Mouse (Mus musculus) neural tube, embryonic 14.5 days (tissue): ENCODE measurements around the gene Cacng5. TPM values are rescaled to one million over a fixed set of nuclear protein-coding genes. Genes with fewer than 3 reads are reported as not detected.

Experiments used
- ATAC-seq: fragments of 200-750 bp; cut with Nextera tagmentation; 2 replicates; pipeline ENCODE4 v1.8.0; 2017; ENCODE audit warnings: low read depth, mild to moderate bottlenecking, moderate TSS enrichment, moderate library complexity
- H3K27ac ChIP-seq: fragments of 300-500 bp; sonication (generic); 2 replicates; pipeline ENCODE4 v1.5.1; 2014; ENCODE audit warnings: low read depth, mild to moderate bottlenecking, control low read depth, low read length, moderate library complexity, mixed read lengths
- H3K27me3 ChIP-seq: fragments of 300-500 bp; sonication (generic); 2 replicates; pipeline ENCODE4 v1.6.1; 2014; ENCODE audit warnings: low read length; ENCODE audit not compliant: control insufficient read depth, insufficient read depth
- H3K36me3 ChIP-seq: fragments of 300-500 bp; sonication (generic); 2 replicates; pipeline ENCODE4 v1.6.1; 2014; ENCODE audit warnings: low read length, mixed read lengths; ENCODE audit not compliant: control insufficient read depth, insufficient read depth
- H3K4me1 ChIP-seq: fragments of 300-500 bp; sonication (generic); 2 replicates; pipeline ENCODE4 v1.6.1; 2014; ENCODE audit warnings: low read length; ENCODE audit not compliant: control insufficient read depth, insufficient read depth
- H3K4me2 ChIP-seq: fragments of 300-500 bp; sonication (generic); 2 replicates; pipeline ENCODE4 v1.6.1; 2014; ENCODE audit warnings: mild to moderate bottlenecking, low read depth, low read length, control low read depth
- H3K4me3 ChIP-seq: fragments of 300-500 bp; sonication (generic); 2 replicates; pipeline ENCODE4 v1.5.1; 2014; ENCODE audit warnings: low read depth, low read length, control low read depth, mixed read lengths
- H3K9ac ChIP-seq: fragments of 300-500 bp; sonication (generic); replicated peaks from 2 replicates; pipeline ENCODE4 v1.6.1; 2014; ENCODE audit warnings: low read depth, mild to moderate bottlenecking, control low read depth, low read length, mixed read lengths
- H3K9me3 ChIP-seq: fragments of 300-500 bp; sonication (generic); 2 replicates; pipeline ENCODE4 v1.6.1; 2016; ENCODE audit warnings: low read length; ENCODE audit not compliant: control insufficient read depth
- WGBS: fragments of 180-500 bp; shearing (Covaris S2); extraction: QIAGEN DNeasy Blood & Tissue Kit; methylation state at CpG from one replicate; pipeline ENCODE4 v1.1.7; 2014; 5-methylcytosine and 5-hydroxymethylcytosine counted together
- polyA plus RNA-seq: library from polyadenylated mRNA; unstranded; fragments of >200 nt; fragmentation: Nextera tagmentation; extraction: Ambion mirVana; gene quantifications from 2 replicates; pipeline ENCODE4 v1.2.1, GENCODE M21; 2014

Gene Cacng5
- polyA plus RNA-seq, 1 experiment from 2014 or later = 8.9 TPM

- H3K27me3 ChIP-seq = no peaks in the 10 kb centered on the region
- ATAC-seq = no peak
- H3K9me3 ChIP-seq = 0 out of 2 replicates have a peak, but pooled peaks cover 3% of the 10 kb centered on the region
- no peak overlapping the region for H3K4me2 ChIP-seq
- H3K4me1 ChIP-seq = no peaks in the 10 kb centered on the region
- H3K36me3 ChIP-seq = no peaks in the 10 kb centered on the region
- WGBS = 88% methylated on average over 2 of the region's 2 CpGs
- no peak overlapping the region for H3K9ac ChIP-seq
- H3K4me3 ChIP-seq = no peak overlapping the region
- no peak overlapping the region for H3K27ac ChIP-seq
Observed at GRCm38 (mm10) chr11:107936929-107937328, 22.1 kb upstream of the Cacng5 start.

- 82% methylated on average over 7 of the region's 7 CpGs for WGBS
- Histone ChIP-seq H3K9me3 (no peaks in the 10 kb centered on the region), H3K9ac (no peak overlapping the region), H3K36me3 (no peaks in the 10 kb centered on the region), H3K4me3 (no peak overlapping the region), H3K4me1 (no peaks in the 10 kb centered on the region), H3K27ac (no peak overlapping the region), H3K4me2 (no peak overlapping the region), H3K27me3 (no peaks in the 10 kb centered on the region)
- ATAC-seq = no peak
Observed at GRCm38 (mm10) chr11:107931721-107932120, 16.9 kb upstream of the Cacng5 start.

- H3K27ac ChIP-seq = no peak overlapping the region
- H3K9ac ChIP-seq = no peak overlapping the region
- H3K4me3 ChIP-seq = no peak overlapping the region
- no peaks in the 10 kb centered on the region for H3K9me3 ChIP-seq
- no peaks in the 10 kb centered on the region for H3K27me3 ChIP-seq
- ATAC-seq = no peak
- no peaks in the 10 kb centered on the region for H3K36me3 ChIP-seq
- 87% methylated on average over 11 of the region's 11 CpGs for WGBS
- H3K4me1 ChIP-seq = no peaks in the 10 kb centered on the region
- H3K4me2 ChIP-seq = no peak overlapping the region
Observed at GRCm38 (mm10) chr11:107931288-107931687, 16.4 kb upstream of the Cacng5 start.

- 54% methylated on average over 3 of the region's 3 CpGs for WGBS
- no peak for ATAC-seq
- no peak overlapping the region for H3K27ac ChIP-seq
- H3K4me1 ChIP-seq = no peaks in the 10 kb centered on the region
- no peak overlapping the region for H3K4me3 ChIP-seq
- no peaks in the 10 kb centered on the region for H3K9me3 ChIP-seq
- H3K36me3 ChIP-seq = no peaks in the 10 kb centered on the region
- H3K4me2 ChIP-seq = no peak overlapping the region
- no peak overlapping the region for H3K9ac ChIP-seq
- no peaks in the 10 kb centered on the region for H3K27me3 ChIP-seq
Observed at GRCm38 (mm10) chr11:107929712-107930111, 14.9 kb upstream of the Cacng5 start.

DNA sequence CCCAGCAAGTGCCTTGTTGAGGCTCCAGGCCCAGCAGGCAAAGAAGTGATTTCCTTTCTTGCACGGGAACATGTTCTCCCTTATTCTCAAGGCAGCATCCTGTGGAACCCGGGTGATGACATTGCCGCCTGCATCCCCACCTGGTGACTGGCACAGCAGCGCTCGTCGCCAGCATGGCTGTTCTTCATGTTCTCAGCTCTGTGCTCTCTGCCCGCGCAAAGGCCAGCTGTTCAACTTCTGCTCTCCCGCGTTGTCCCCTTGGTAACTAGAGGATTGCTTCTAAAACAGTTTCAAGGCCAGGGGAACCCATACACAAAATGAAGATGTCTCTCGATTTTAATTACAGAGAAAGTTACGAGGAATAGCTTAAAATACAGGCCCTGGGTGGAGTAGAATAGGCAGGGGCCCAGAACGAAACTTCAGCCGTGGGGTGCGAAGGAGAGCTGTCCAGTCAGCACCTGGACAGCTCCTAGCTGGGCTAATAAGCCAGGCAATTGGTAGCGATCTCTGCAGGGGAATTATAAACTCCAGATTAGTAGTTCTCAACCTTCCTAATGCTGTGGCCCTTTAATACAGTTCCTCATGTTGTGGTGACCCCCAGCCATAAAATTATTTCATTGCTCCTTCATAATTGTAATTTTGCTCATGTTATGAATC, 5.1 kb upstream of the Cacng5 start:
- Histone ChIP-seq H3K4me1 (0 out of 2 replicates have a peak, but pooled peaks cover 2% of the 10 kb centered on the region), H3K4me3 (no peak overlapping the region), H3K9me3 (no peaks in the 10 kb centered on the region), H3K36me3 (no peaks in the 10 kb centered on the region), H3K4me2 (no peak overlapping the region), H3K9ac (no peak overlapping the region), H3K27ac (no peak overlapping the region), H3K27me3 (no peaks in the 10 kb centered on the region)
- no peak for ATAC-seq
- WGBS = 45% methylated on average over 16 of the region's 16 CpGs

GRCm38 (mm10) chr11:107917721-107918235, 2.9 kb upstream of the Cacng5 start:
- 28% methylated on average over 9 of the region's 9 CpGs for WGBS
- no peak overlapping the region for H3K4me2 ChIP-seq
- no peak for ATAC-seq
- H3K27ac ChIP-seq = no peak overlapping the region
- H3K27me3 ChIP-seq = peaks cover 3% of the 10 kb centered on the region; the same call in 1 of the 2 replicates
- no peak overlapping the region for H3K4me3 ChIP-seq
- no peak overlapping the region for H3K9ac ChIP-seq
- H3K9me3 ChIP-seq = no peaks in the 10 kb centered on the region
- 0 out of 2 replicates have a peak, but pooled peaks cover 2% of the 10 kb centered on the region for H3K4me1 ChIP-seq
- H3K36me3 ChIP-seq = no peaks in the 10 kb centered on the region

- H3K27ac ChIP-seq = no peak overlapping the region
- ATAC-seq = no peak
- 59% methylated on average over 3 of the region's 3 CpGs for WGBS
- no peaks in the 10 kb centered on the region for H3K4me1 ChIP-seq
- no peak overlapping the region for H3K4me3 ChIP-seq
- no peak overlapping the region for H3K4me2 ChIP-seq
- H3K9me3 ChIP-seq = no peaks in the 10 kb centered on the region
- H3K27me3 ChIP-seq = peaks cover 3% of the 10 kb centered on the region; the same call in 1 of the 2 replicates
- no peaks in the 10 kb centered on the region for H3K36me3 ChIP-seq
- no peak overlapping the region for H3K9ac ChIP-seq
Observed at GRCm38 (mm10) chr11:107913317-107913716, 1.5 kb downstream of the Cacng5 start.

- H3K27ac ChIP-seq = no peak overlapping the region
- ATAC-seq = peak; percentile 70
- whole genome bisulfite sequencing = 20% methylated on average over 9 of the region's 9 CpGs
Observed at GRCm38 (mm10) chr11:107905364-107905763, 9.5 kb downstream of the Cacng5 start.

DNA sequence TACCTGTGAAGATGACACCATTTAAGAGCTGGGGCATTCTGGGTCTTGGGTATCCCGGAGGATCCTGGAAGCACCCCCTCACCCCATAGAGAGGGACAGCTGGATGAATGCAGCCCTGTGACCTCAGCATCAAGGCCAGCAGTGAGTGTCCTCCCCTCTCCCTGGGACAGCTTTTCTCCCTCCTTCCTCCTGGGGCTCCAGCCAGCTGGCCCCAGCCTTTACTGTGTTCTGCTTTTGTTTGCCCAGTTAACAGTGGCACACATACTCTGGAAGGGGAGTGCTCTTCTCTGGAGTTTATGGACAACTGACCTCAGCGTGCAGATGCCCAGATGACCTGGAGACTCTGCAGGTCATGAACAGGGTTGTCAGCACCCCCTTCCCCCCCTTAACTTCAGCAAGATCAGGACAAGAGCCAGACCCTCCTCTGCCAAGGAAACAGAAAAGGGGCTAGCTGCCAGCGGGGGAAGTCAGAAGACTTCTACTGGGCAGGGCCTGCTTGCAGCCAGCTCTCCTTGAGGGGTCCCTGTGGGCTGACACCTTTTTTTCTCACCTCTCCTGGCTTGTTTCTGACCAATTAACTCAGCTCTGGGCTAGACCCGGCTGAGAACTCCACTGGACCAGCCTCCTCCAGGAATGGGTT, 10.8 kb downstream of the Cacng5 start:
- no peak for ATAC-seq
- H3K36me3 ChIP-seq = no peaks in the 10 kb centered on the region
- H3K4me2 ChIP-seq = no peak overlapping the region
- no peaks in the 10 kb centered on the region; the same call in 1 of the 2 replicates for H3K4me1 ChIP-seq
- no peak overlapping the region for H3K27ac ChIP-seq
- H3K4me3 ChIP-seq = no peak overlapping the region
- H3K27me3 ChIP-seq = no peaks in the 10 kb centered on the region
- H3K9ac ChIP-seq = no peak overlapping the region
- H3K9me3 ChIP-seq = no peaks in the 10 kb centered on the region
- WGBS = 45% methylated on average over 4 of the region's 4 CpGs

More at GRCm38 (mm10) chr11:107905364-107905763, 9.5 kb downstream of the Cacng5 start:
- Histone ChIP-seq H3K4me1 (no peaks in the 10 kb centered on the region; the same call in 1 of the 2 replicates), H3K9me3 (no peaks in the 10 kb centered on the region), H3K9ac (no peak overlapping the region), H3K36me3 (no peaks in the 10 kb centered on the region), H3K27me3 (no peaks in the 10 kb centered on the region), H3K4me2 (no peak overlapping the region), H3K4me3 (no peak overlapping the region)
